Mouse (Mus musculus): ENCODE measurements around the gene Cabin1.

DNA sequence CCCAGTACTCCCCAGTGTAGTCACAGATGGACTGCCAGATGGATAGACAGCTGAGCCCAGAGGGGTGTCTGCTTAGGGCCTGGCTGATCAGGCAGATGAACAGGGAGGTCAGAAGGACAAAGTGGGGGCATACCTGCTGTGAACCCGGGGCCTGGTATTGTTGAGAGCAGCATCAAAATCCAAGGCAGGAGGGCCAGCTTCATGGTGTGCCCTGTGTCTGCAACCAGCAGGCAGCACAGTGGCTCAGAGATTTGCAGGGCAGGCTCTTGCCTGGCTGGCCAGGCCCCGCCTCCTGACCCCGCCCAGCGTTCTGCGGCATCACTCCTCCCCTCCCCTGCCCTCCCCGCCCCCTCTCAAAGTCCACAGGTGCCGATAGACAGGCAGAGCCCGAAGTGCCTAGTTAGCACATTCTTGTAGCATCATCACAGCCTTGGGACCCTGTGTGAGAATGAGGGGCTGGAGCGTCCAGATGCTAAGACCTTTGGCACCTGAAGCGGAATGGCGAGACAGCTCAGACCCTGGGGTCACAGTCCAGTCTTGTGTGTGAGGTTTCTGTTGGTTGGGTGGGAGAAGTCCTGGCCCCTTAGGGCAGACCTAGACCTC lies 120.3 kb downstream of the Cabin1 start, which contains the start of gene Susd2:
- TF ChIP-seq CTCF (IDR thresholded peaks at IDR 0.05; ENCODE audit: borderline replicate concordance, extremely low read depth, insufficient read depth, insufficient read length) (no peak), POLR2A (IDR thresholded peaks at IDR 0.05; ENCODE audit: borderline replicate concordance, extremely low read depth, insufficient read depth, insufficient read length, poor library complexity, severe bottlenecking) (no peak)

Measured in brain, embryonic 14.5 days (tissue).